ENCODE assay signal across 1 mouse cellular context in the genomic region with DNA sequence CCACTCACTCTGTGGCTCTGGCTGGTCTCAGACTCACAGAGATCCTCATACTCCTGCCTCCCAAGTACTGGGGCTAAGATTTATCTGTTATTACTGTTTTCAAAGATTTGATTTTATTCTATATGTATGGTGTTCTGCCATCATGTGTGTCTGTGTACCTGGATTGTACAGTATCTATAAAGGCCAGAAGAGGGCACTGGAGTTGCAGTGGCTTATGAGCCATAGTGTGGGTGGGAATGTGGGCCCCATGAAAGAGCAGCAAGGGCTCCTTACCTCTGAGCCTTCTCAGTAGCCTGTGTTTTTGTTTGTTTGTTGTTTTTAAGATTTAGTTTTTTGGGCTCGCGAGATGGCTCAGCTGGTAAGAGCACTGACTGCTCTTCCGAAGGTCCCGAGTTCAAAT.
TF ChIP-seq lines count a peak whose summit lies in the region.

No protein-coding gene starts in this region.

TF ChIP-seq in MEL, 35 proteins besides CTCF, POLR2A, EP300 and RAD21:
- no peak for TF ChIP-seq TCF12 (IDR thresholded peaks at IDR 0.05; ENCODE audit: low read depth, low read length)
- TF ChIP-seq ZNF384 (IDR thresholded peaks at IDR 0.05; ENCODE audit: low read depth, low read length): no peak
- TF ChIP-seq ZC3H11A (IDR thresholded peaks at IDR 0.05; ENCODE audit: low read depth, low read length): peak; percentile 23; the same call in 1 of the 2 replicates
- no peak for TF ChIP-seq GABPA (IDR thresholded peaks at IDR 0.05; ENCODE audit: low read depth, low read length)
- TF ChIP-seq SMC3 (IDR thresholded peaks at IDR 0.05; ENCODE audit: low read depth, low read length): peak; percentile 52
- no peak for TF ChIP-seq ETS1 (IDR thresholded peaks at IDR 0.05; ENCODE audit: low read depth, low read length)
- TF ChIP-seq CHD2 (IDR thresholded peaks at IDR 0.05; ENCODE audit: low read length): no peak
- TF ChIP-seq MAFK (IDR thresholded peaks at IDR 0.05; ENCODE audit: borderline replicate concordance, low read depth, low read length): no peak
- TF ChIP-seq MYB (IDR thresholded peaks at IDR 0.05; ENCODE audit: low read depth, low read length): no peak
